Mouse (Mus musculus) adrenal gland, adult 2 months (tissue): Measurements from ENCODE around the gene Prr14. TPM values are rescaled to one million over a fixed set of nuclear protein-coding genes. Genes with fewer than 3 reads are reported as not detected.
"Not testable (repeated sequence)": the region's sequence is repeated elsewhere in the genome, so short reads cannot be mapped to it uniquely, and the experiment has no call there.

Experiments used
- DNase-seq: peaks from one replicate; pipeline ENCODE4 v3.0.0; 2021
- polyA plus RNA-seq: library from polyadenylated mRNA; depleted of rRNA; stranded (reverse); fragments of >200 nt; gene quantifications from 2 replicates; pipeline ENCODE4 v1.2.3, GENCODE M21; 2012
- total RNA-seq, 2 experiments: library from RNA; stranded (reverse); gene quantifications; 2 replicates each; pipeline ENCODE4 v1.2.3; 2021

The Prr14 gene
- total and polyA plus RNA-seq, 3 experiments: 49.0 to 87.0 (median 56.8) TPM

DNA sequence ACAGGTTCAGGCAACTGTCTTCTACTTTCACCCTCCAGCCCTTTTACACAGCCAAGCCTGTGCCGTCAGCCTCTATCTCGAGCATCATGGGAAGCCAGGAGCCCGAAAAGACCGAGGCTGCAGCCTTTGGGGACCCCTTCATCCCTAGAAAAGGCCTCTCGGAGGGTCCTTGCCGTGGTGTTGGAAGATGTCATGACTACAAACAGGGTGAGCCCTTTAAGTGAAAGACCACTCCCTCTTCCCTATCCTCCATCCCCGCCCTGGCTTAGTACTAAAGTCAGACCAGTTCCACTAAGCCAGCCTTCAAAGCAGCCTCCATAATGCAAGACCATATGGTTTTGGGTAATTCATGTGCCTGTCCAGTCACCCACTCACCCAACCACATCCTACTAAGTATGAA, 12.6 kb downstream of the Prr14 start:
- DNase-seq: no peak

DNA sequence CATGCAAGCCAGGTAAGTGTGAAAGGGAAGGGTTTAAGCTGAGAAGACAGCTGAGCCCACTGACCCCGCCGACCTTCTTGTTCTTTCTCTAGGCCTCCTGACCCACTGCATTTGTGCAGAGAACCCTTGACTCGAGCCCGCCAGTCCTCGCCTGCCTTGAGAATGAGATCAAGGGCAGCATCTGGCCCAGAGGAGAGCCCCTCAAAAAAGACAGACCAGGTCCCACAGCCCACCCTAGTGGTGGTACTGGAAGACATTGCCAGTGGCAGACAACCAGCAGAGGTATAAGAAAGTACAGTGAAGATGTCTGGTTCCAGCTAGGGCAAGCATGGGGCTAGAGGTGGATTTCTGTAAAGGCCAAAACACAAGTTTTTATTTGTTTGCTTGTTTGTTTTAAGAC, 14.3 kb downstream of the Prr14 start:
- DNase-seq: no peak

- DNase-seq: no peak
Observed at GRCm38 (mm10) chr7:127474378-127475070, 15.1 kb downstream of the Prr14 start.

- DNase-seq: no peak
Observed at GRCm38 (mm10) chr7:127475186-127475740, 15.9 kb downstream of the Prr14 start.

GRCm38 (mm10) chr7:127476336-127476735, 16.9 kb downstream of the Prr14 start:
- DNase-seq: no peak

- DNase-seq: no peak
Observed at GRCm38 (mm10) chr7:127476855-127477254, 17.4 kb downstream of the Prr14 start.

GRCm38 (mm10) chr7:127477687-127478634, 18.6 kb downstream of the Prr14 start:
- DNase-seq: peak; percentile 99

- peak; percentile 98 for DNase-seq
Observed at GRCm38 (mm10) chr7:127478635-127479317, 19.4 kb downstream of the Prr14 start, which contains the start of gene Fbrs. Fbrs (plus strand) TSS chr7:127479199.

DNA sequence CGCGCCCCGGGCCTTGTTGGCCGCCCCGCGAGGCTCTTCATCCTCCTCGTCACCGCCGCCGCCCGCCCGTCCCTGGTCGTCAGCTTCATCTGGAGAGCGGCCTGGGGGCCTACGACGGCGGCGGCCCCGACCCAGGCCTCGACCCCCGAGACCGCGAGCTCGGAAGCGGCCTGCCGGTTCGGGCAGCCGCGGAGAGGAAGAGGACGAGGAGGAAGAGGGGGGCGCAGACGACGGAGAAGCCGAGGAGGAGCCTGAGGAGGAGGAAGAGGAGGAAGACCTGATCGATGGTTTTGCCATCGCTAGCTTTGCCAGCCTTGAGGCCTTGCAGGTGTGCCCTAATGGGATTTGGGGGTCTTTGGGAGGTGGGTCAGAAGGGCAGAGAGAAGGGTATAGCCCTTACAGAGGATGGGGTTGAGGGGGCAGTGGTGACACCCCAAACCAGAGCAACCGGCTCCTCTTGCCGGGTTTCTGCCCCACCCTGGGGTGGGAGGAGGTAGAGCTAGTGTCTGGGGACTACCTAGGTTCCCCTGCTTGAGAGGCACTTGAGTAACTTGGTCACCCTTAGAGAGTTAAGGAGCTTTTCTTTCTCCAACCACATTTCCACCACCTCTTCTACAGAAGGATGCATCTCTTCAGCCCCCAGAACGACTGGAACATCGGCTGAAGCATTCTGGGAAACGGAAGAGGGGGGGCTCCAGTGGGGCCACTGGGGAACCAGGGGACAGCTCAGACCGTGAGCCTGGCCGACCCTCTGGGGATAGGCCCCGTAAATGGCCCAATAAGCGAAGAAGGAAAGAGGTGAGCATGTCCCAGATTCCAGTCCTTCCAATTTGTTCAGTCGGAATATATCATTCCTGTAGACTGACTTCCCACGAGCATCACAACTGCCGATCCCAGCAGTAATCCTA, 20.2 kb downstream of the Prr14 start:
- DNase-seq: peak; percentile 41

DNA sequence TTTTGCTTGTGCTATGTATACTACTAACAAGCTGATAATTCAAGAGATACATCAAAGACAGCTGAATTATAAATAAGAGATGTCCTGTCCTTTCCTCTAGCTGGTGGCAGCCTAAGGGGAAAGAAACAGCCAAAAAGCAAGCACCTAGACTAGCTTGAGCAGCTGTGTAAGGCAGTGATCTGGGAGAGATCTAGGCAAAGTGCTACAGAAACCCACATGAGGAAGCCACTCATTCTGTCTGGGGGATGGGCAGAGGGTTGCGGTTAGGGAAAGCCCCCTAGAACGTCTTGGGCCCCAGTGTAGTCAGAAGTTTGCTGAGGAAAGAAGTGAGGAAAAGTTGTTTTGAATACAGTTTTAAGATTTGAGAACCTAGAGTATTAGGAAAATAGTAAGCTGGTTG, 20.9 kb downstream of the Prr14 start:
- no peak for DNase-seq

GRCm38 (mm10) chr7:127485416-127485815, 26.0 kb downstream of the Prr14 start:
- DNase-seq: no peak

GRCm38 (mm10) chr7:127488364-127488763, 29.0 kb downstream of the Prr14 start:
- DNase-seq: not testable (repeated sequence)

DNA sequence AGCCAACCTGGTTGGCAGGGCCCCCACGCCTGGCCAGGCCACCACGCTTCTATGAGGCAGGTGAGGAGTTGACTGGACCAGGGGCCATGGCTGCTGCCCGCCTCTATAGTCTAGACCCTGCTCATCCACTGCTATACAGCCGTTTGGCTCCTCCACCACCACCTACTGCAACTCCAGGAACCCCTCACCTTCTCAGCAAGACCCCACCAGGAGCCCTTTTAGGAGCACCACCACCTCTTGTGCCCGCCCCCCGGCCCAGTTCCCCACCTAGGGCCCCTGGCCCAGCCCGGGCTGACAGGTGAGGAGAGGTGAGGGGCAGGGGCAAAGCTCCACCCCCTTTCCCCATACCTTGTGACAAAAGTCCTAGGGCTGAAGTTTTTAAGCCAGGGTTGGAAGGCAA, 30.6 kb downstream of the Prr14 start:
- DNase-seq: no peak

DNA sequence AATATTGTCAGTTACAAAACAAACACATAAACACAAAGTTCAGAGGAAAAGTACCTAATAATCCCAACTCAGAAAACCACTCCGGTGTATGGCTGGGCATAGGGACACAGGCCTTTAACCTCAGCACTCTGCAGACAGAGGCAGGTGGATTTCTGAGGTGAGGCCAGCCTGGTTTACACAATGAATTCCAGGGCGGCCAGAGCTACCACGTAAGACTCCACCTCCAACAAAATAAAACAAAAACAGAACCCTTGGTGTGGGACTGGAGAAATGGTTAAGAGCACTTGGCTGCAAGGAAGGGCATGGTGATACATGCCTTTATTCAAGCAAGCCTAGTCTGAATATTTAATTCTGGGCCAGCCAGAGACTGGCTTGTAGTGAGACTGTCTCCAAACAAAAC, 32.4 kb downstream of the Prr14 start:
- no peak for DNase-seq

DNA sequence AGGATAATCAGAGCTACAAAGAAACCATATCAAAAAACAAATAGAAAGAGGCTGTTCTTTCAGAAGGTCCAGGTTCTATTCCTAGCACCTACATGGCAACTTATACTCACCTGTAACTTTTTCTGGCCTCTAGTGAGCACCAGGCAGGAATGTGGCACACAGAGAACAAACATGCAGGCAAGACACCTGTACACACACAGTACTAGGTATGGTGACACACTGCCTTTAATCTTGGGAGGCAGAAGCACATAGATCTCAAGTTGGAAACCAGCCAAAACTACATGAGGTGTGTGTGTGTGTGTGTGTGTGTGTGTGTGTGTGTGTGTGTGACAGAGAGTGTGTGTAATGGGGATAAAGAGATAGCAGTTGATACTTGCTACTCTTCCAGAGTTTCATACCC, 35.2 kb downstream of the Prr14 start:
- DNase-seq: no peak

- no peak for DNase-seq
Observed at GRCm38 (mm10) chr7:127497382-127497781, 38.0 kb downstream of the Prr14 start.

DNA sequence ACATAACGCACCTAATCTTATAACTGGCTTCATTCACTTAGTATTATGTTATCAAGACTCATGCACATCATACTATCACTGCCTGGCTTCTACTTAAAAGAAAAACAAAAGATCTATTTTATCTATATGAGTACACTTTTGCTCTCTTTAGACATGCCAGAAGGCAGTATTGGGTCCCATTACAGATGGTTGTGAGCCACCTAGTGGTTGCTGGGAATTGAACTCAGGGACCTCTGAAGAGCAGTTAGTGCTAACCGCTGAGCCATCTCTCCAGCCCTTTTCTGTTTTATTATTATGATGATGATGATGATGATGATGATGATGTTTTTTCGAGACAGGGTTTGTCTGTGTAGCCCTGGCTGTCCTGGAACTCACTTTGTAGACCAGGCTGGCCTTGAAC, 39.0 kb downstream of the Prr14 start:
- DNase-seq: peak; percentile 47

- DNase-seq: no peak
Observed at GRCm38 (mm10) chr7:127508291-127508690, 48.9 kb downstream of the Prr14 start.

DNA sequence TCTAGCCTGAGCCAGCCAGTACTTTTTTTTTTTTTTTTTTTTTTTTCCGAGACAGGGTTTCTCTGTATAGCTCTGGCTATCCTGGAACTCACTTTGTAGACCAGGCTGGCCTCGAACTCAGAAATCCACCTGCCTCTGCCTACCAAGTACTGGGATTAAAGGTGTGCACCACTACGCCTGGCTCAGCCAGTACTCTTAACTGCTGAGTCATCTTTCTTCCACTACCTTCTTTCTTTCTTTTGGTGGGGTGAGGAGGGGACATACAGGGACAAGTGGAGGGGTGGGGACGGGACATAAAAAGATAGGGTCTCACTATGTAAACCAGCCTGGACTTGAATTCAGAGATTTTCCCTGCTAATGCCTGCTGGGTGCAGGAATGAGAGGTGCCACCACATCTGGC, 50.4 kb downstream of the Prr14 start:
- not testable (repeated sequence) for DNase-seq

DNA sequence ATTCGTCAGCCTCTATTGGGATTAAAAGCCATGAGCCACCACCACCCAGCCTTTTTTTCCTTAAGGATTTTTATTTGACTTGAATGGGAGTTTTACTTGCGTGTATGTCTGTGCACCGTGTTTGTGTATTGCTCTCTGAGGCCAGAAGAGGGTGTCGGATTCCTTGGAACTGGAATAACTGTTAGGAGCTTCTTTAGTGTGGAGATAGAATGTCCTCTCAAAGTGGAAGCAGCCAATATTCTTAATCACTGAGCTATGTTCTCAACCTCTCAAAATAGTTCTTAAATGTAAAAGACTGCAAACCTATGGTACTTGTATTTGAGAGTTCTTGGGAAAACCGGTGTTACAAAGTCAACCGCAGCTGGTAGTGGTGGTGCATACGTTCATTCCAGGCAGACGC, 51.8 kb downstream of the Prr14 start:
- DNase-seq: peak; percentile 27

DNA sequence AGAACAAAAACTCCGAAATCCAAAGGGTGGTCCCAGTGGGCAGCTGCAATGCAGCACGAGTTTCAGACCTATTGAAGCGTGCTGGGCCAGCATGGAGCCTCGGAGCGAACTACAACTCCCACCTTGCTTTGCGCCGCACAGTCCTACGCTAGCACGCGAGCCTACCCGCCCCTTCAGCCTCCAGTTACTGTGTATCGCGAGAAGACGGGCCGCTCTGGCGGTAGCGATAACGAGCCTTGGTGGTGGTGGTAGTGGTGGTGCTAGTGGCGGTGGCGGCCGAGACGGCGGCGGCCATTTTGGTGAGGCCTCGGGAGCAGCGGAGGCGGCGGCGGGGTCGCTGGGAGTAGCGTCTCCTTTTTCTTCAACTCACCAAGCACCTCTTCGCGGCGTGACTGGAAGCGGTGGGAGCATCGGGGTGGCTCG, 52.4 kb downstream of the Prr14 start, which contains the start of gene Srcap:
Srcap (plus strand) TSS at position 176 of the 423 bp plus-strand sequence.
- peak; percentile 96 for DNase-seq
